Mouse (Mus musculus): ENCODE results near the gene Klhl32. TPM values are rescaled to one million over a fixed set of nuclear protein-coding genes. Genes with fewer than 3 reads are reported as not detected.
"Not testable (repeated sequence)": the region's sequence is repeated elsewhere in the genome, so short reads cannot be mapped to it uniquely, and the experiment has no call there.

The Klhl32 gene
- polyA plus RNA-seq, 1 experiment from 2014 or later = 1.7 TPM

DNA sequence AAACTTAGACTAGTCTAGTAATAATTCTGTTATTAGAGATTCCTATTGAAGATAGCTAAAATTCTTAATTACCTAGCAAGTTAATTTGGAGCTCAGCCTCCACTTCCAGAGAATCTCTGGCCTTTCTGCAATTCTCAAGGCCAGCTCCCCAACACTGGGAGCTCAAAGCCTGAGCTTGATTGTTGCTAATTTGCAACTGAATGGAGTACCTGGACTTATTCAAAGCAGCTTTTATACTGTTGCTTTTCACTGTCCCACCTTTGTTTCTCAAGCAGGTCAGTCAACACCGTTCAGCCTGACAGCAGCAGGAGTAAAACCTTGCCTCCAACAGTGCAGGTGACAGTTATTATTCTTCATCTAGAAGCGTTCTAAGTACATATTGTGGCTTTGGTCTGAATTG, 41.4 kb upstream of the Klhl32 start:
- H3K36me3 ChIP-seq (replicated peaks; ENCODE audit: control insufficient read depth, insufficient read depth, low read depth, low read length); ATAC-seq (replicated peaks; ENCODE audit: insufficient number of reproducible peaks, low FRiP score, low TSS enrichment, low read depth); H3K27ac ChIP-seq (replicated peaks; ENCODE audit: low read depth, low read length); H3K4me3 ChIP-seq (ENCODE audit: low read depth, low read length); H3K9me3 ChIP-seq (replicated peaks; ENCODE audit: control insufficient read depth, low read length); H3K27me3 ChIP-seq (ENCODE audit: control insufficient read depth, insufficient read depth, low read length); H3K9ac ChIP-seq (replicated peaks; ENCODE audit: low read length); DNase-seq (ENCODE audit: low spot score); H3K4me2 ChIP-seq (ENCODE audit: low read depth, low read length); H3K4me1 ChIP-seq (ENCODE audit: control insufficient read depth, insufficient read depth, low read length): not testable (repeated sequence)
- WGBS = 67% methylated on average over 2 of the region's 2 CpGs

DNA sequence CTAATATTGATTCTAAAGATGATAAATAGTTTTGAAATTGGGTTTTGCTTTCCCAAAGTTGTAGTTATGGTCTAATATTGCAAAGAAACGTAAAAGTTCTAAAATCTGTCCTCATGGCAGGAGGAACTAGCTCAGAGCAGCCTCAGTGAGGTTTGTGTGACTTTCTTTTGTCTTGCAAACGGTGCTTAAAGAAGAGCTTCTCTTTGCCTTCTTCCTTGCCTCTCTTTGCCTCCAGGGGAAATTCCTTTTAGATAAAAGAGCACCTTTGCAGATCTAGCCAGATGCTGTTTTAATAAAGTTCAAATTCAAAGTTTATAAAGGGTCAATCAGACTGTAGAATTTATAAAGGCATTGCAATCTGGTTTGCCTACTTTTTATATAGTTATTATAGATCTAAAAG, 38.5 kb upstream of the Klhl32 start:
- H3K9me3 ChIP-seq (replicated peaks; ENCODE audit: control insufficient read depth, low read length); H3K36me3 ChIP-seq (replicated peaks; ENCODE audit: control insufficient read depth, insufficient read depth, low read depth, low read length); H3K4me2 ChIP-seq (ENCODE audit: low read depth, low read length); H3K27me3 ChIP-seq (ENCODE audit: control insufficient read depth, insufficient read depth, low read length); H3K4me3 ChIP-seq (ENCODE audit: low read depth, low read length); ATAC-seq (replicated peaks; ENCODE audit: insufficient number of reproducible peaks, low FRiP score, low TSS enrichment, low read depth); H3K4me1 ChIP-seq (ENCODE audit: control insufficient read depth, insufficient read depth, low read length); H3K27ac ChIP-seq (replicated peaks; ENCODE audit: low read depth, low read length); DNase-seq (ENCODE audit: low spot score); H3K9ac ChIP-seq (replicated peaks; ENCODE audit: low read length): not testable (repeated sequence)
- 31% methylated on average over 2 of the region's 2 CpGs for WGBS

DNA sequence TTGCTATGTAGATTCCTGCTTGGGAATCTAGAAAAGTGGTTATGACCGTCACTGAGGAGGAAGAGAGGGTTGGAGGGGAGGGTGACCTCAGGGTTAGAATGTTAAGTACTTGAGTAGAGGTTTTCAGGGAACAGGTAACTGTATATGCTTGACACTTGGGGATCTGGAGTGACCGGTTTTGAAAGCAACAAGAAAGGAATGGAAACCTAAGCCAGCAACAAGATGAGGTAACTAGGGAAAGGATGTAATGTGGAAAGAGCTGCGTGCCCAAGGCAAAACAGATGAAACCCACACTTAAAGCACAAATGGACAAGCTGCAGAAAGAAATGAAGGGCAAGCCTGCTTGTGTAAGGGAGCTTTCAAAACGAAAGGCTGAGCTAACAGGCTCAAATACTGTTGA, 18.3 kb upstream of the Klhl32 start:
- ATAC-seq (replicated peaks; ENCODE audit: insufficient number of reproducible peaks, low FRiP score, low TSS enrichment, low read depth) = no peak
- Histone ChIP-seq H3K9ac (replicated peaks; ENCODE audit: low read length) (no peak overlapping the region), H3K27me3 (ENCODE audit: control insufficient read depth, insufficient read depth, low read length) (no peaks in the 10 kb centered on the region), H3K4me2 (ENCODE audit: low read depth, low read length) (no peak overlapping the region), H3K36me3 (replicated peaks; ENCODE audit: control insufficient read depth, insufficient read depth, low read depth, low read length) (no peaks in the 10 kb centered on the region), H3K27ac (replicated peaks; ENCODE audit: low read depth, low read length) (no peak overlapping the region), H3K4me1 (ENCODE audit: control insufficient read depth, insufficient read depth, low read length) (no peaks in the 10 kb centered on the region), H3K4me3 (ENCODE audit: low read depth, low read length) (no peak overlapping the region), H3K9me3 (replicated peaks; ENCODE audit: control insufficient read depth, low read length) (no peaks in the 10 kb centered on the region)
- WGBS = 54% methylated on average over 4 of the region's 4 CpGs
- peak; percentile 30 for DNase-seq (ENCODE audit: low spot score)

DNA sequence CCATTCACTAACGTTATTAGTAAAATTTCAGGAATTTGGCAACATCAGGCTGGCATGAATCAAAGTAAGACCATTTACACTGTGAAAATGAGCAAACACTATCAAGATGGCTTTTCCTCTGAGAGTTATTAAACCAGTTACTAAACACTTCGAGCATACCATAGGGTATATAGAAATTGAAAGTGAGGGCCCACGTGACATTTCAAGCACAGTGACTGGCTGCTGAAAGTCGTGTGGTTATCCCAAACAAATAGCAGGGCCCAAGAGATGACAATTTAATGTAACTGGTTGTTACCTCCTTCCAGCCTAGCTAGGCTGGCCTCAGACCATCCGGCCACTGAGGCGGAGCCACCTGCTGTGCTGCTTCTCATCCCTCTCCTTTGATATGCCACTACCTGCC, 14.8 kb upstream of the Klhl32 start:
- Histone ChIP-seq H3K27ac (replicated peaks; ENCODE audit: low read depth, low read length) (no peak overlapping the region), H3K9me3 (replicated peaks; ENCODE audit: control insufficient read depth, low read length) (no peaks in the 10 kb centered on the region), H3K4me1 (ENCODE audit: control insufficient read depth, insufficient read depth, low read length) (no peaks in the 10 kb centered on the region), H3K36me3 (replicated peaks; ENCODE audit: control insufficient read depth, insufficient read depth, low read depth, low read length) (no peaks in the 10 kb centered on the region), H3K27me3 (ENCODE audit: control insufficient read depth, insufficient read depth, low read length) (no peaks in the 10 kb centered on the region), H3K4me3 (ENCODE audit: low read depth, low read length) (no peak overlapping the region), H3K4me2 (ENCODE audit: low read depth, low read length) (no peak overlapping the region), H3K9ac (replicated peaks; ENCODE audit: low read length) (no peak overlapping the region)
- ATAC-seq (replicated peaks; ENCODE audit: insufficient number of reproducible peaks, low FRiP score, low TSS enrichment, low read depth) (no peak), DNase-seq (ENCODE audit: low spot score) (no peak)
- 35% methylated on average over 6 of the region's 6 CpGs for WGBS

DNA sequence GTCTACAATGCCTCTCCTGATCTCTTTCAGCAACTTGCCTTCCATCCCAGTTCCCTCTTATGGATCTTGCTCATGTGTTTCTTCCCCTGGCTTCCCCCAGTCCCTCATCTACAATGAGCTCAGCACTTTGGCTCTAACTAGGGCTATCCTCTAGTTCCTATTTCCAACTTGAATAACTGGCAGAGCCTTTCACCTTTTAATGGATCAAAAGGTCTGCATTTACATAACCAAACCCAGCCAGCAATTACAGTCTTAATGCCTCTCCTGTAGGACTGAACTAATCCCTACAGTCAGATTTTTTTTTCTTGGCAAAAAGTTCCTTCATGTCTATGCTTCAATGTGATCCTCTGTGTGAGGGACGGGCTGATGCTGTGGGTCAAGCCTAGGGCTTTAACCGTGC, 3.5 kb downstream of the Klhl32 start:
- no peak overlapping the region for H3K4me2 ChIP-seq (ENCODE audit: low read depth, low read length)
- H3K4me3 ChIP-seq (ENCODE audit: low read depth, low read length) = no peak overlapping the region
- H3K9me3 ChIP-seq (replicated peaks; ENCODE audit: control insufficient read depth, low read length) = no peaks in the 10 kb centered on the region
- no peaks in the 10 kb centered on the region for H3K36me3 ChIP-seq (replicated peaks; ENCODE audit: control insufficient read depth, insufficient read depth, low read depth, low read length)
- 78% methylated on average over 2 of the region's 2 CpGs for WGBS
- no peak for ATAC-seq (replicated peaks; ENCODE audit: insufficient number of reproducible peaks, low FRiP score, low TSS enrichment, low read depth)
- H3K27me3 ChIP-seq (ENCODE audit: control insufficient read depth, insufficient read depth, low read length) = no peaks in the 10 kb centered on the region
- DNase-seq (ENCODE audit: low spot score) = no peak
- H3K27ac ChIP-seq (replicated peaks; ENCODE audit: low read depth, low read length) = no peak overlapping the region
- no peak overlapping the region for H3K9ac ChIP-seq (replicated peaks; ENCODE audit: low read length)
- H3K4me1 ChIP-seq (ENCODE audit: control insufficient read depth, insufficient read depth, low read length) = no peaks in the 10 kb centered on the region

DNA sequence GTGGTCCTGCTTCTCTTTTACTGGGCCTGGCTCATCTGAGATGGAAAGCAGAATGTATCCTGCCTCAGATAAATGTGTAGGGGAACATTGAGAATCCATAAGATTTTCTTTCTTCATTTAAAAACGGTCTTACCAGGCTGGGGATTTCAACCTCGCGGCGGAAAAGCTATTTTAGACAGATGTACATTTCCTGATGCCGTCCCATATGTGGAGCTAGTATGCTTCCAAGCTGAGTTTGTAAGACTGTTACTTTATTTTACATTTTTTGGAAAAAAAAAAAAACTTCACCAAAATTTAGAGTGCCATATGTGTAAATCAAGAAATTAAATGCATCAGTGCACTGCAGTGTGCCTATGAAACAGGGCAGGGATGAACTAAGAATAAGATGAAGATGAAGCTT, 5.4 kb downstream of the Klhl32 start:
- H3K9me3 ChIP-seq (replicated peaks; ENCODE audit: control insufficient read depth, low read length) = no peaks in the 10 kb centered on the region
- H3K4me3 ChIP-seq (ENCODE audit: low read depth, low read length) = no peak overlapping the region
- H3K36me3 ChIP-seq (replicated peaks; ENCODE audit: control insufficient read depth, insufficient read depth, low read depth, low read length) = no peaks in the 10 kb centered on the region
- ATAC-seq (replicated peaks; ENCODE audit: insufficient number of reproducible peaks, low FRiP score, low TSS enrichment, low read depth) = no peak
- no peak overlapping the region for H3K9ac ChIP-seq (replicated peaks; ENCODE audit: low read length)
- 95% methylated on average over 5 of the region's 5 CpGs for WGBS
- H3K27me3 ChIP-seq (ENCODE audit: control insufficient read depth, insufficient read depth, low read length) = no peaks in the 10 kb centered on the region
- H3K27ac ChIP-seq (replicated peaks; ENCODE audit: low read depth, low read length) = no peak overlapping the region
- H3K4me2 ChIP-seq (ENCODE audit: low read depth, low read length) = no peak overlapping the region
- H3K4me1 ChIP-seq (ENCODE audit: control insufficient read depth, insufficient read depth, low read length) = no peaks in the 10 kb centered on the region
- DNase-seq (ENCODE audit: low spot score) = no peak

DNA sequence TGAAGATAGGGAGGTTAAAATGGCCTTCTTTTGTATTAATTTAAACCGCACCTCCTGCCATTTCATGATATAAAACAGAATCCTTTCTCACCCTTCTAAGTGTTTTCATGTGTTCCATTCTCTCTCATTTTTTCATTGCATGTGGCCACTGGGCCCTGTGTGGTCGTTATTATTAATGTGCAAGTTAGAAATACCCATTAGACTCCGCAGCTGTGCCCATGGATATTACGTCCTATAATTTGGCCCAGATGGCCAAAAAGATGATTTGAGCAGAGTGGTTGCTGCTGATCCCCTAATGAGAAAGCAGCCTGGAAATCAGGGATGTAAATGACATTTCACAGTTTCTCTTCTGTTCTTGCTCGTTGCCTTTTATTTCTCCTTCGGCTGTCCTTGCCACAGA, 12.4 kb downstream of the Klhl32 start:
- WGBS = 56% methylated on average over 6 of the region's 6 CpGs
- no peaks in the 10 kb centered on the region for H3K36me3 ChIP-seq (replicated peaks; ENCODE audit: control insufficient read depth, insufficient read depth, low read depth, low read length)
- ATAC-seq (replicated peaks; ENCODE audit: insufficient number of reproducible peaks, low FRiP score, low TSS enrichment, low read depth) = no peak
- H3K9me3 ChIP-seq (replicated peaks; ENCODE audit: control insufficient read depth, low read length) = no peaks in the 10 kb centered on the region
- no peak overlapping the region for H3K27ac ChIP-seq (replicated peaks; ENCODE audit: low read depth, low read length)
- H3K27me3 ChIP-seq (ENCODE audit: control insufficient read depth, insufficient read depth, low read length) = no peaks in the 10 kb centered on the region
- no peak overlapping the region for H3K4me2 ChIP-seq (ENCODE audit: low read depth, low read length)
- no peaks in the 10 kb centered on the region for H3K4me1 ChIP-seq (ENCODE audit: control insufficient read depth, insufficient read depth, low read length)
- peak; percentile 28 for DNase-seq (ENCODE audit: low spot score)
- H3K9ac ChIP-seq (replicated peaks; ENCODE audit: low read length) = no peak overlapping the region
- no peak overlapping the region for H3K4me3 ChIP-seq (ENCODE audit: low read depth, low read length)

DNA sequence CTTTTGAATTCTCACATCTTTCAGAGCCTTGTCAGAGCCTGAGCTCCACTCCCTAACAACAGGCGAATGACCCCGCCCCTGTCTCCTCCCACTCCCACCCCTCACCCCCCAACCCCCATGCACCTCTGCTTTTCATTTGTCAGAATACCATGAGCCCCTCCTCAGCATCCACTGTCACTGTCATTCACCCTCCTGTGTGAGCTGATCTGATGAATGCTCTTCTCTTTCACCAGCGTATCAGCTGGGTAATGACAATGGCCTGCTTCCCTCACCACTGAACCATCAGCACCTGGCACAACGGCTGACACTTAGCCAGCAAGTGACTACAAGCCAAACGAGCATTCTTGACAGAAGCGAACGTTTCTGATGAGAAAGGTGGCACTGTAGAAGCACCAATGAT, 15.4 kb downstream of the Klhl32 start:
- Histone ChIP-seq H3K27me3 (ENCODE audit: control insufficient read depth, insufficient read depth, low read length) (no peaks in the 10 kb centered on the region), H3K4me1 (ENCODE audit: control insufficient read depth, insufficient read depth, low read length) (no peaks in the 10 kb centered on the region), H3K27ac (replicated peaks; ENCODE audit: low read depth, low read length) (no peak overlapping the region), H3K4me3 (ENCODE audit: low read depth, low read length) (no peak overlapping the region), H3K9ac (replicated peaks; ENCODE audit: low read length) (no peak overlapping the region), H3K36me3 (replicated peaks; ENCODE audit: control insufficient read depth, insufficient read depth, low read depth, low read length) (no peaks in the 10 kb centered on the region), H3K4me2 (ENCODE audit: low read depth, low read length) (no peak overlapping the region), H3K9me3 (replicated peaks; ENCODE audit: control insufficient read depth, low read length) (no peaks in the 10 kb centered on the region)
- WGBS = 43% methylated on average over 7 of the region's 7 CpGs
- no peak for DNase-seq (ENCODE audit: low spot score)
- peak; percentile 29; the same call in 1 of the 2 replicates for ATAC-seq (replicated peaks; ENCODE audit: insufficient number of reproducible peaks, low FRiP score, low TSS enrichment, low read depth)

Measured in embryonic facial prominence, embryonic 11.5 days (tissue).